Mouse (Mus musculus): ENCODE data around the gene 1600002K03Rik. TPM values are rescaled to one million over a fixed set of nuclear protein-coding genes. Genes with fewer than 3 reads are reported as not detected.

1600002K03Rik gene
- 1.1 TPM for polyA plus RNA-seq (2014; fragmentation: Illumina TruSeq; extraction: RNeasy Lipid Tissue Mini Kit (QIAGEN cat#74804))

DNA sequence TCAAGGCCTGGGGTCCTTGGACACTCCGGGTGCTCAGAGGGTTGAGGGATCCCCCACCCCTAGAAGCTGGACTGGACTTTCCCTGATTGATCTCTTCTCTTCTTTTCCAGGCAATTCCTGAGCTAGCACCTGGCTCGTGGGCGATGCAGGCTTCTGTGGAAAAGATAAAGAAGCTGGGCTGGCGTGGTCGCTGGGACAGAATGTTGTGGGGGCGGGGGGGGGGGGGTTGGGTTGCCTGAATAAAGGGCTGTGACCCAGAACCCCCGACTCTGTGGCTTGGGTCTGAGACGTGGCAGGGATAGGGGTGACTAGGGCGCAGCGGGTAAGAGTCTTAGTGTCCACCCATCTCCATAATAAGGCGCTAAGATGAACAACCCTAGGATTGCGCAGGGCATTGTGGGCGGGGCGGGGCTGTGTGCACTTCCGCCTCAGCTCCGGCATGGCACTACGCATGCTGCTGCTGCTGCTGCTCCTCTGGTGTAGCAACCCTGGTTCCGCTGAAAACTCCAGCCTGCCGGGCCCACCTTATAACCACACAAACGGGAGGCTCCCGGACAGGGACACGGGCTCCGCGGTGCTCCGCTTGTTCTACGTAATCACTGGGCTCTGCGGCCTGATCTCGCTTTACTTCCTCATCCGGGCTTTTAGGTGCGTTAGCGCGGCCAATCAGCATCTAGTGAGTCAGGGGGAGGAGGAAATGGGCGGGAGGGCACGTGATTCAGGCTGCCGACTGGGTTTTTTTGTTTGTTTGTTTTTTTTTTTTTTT is at the start of gene 1600002K03Rik:
TSS of gene 1600002K03Rik (plus strand) at position 418 of the 766 bp plus-strand sequence.

DNA sequence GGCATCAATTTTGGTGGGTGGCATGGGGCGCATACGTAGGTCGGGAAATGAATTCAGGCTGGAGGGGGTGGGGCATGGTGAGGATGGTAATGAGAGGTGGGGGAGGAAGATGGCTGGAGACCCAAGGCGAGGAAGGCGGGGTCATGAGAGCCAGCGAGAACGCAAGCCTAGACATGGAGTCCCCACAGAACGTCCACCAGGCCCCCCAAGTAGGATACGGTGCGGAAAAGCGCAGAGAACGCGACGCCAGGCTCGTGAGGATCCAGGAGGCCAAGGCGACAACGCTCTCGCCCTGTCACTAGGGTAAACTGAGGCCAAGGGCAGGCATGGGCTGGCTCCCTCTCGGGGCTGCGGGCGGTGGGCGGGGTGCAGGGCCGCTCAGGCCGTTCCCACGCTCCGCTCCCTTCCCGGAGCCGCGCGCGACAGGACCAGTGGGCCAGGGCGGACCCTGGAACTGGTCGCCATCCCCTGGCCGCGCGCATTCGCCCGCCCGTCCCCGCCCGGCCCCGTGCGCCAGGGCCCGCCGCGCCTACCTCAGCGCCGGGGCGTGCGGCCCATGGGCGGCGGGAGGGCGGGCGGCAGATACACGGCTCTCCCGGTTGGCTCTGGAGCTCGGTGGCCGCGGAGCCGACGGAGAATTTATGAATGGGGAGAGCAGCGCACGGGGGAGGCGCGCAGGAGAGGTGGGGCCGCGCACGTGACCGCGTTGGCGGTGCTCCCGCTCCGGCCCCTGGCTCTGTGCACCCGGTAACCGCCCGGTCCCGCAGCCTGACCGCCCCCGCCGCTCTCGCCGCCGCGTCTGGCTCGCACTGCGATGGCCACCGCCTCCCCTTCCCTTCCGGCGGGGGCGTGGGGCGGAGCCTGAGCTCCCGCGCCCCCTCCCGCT is 33.9 kb upstream of the 1600002K03Rik start, which contains the start of gene Atp5d:
TSS of gene Atp5d (plus strand) at position 80 of the 886 bp plus-strand sequence.

DNA sequence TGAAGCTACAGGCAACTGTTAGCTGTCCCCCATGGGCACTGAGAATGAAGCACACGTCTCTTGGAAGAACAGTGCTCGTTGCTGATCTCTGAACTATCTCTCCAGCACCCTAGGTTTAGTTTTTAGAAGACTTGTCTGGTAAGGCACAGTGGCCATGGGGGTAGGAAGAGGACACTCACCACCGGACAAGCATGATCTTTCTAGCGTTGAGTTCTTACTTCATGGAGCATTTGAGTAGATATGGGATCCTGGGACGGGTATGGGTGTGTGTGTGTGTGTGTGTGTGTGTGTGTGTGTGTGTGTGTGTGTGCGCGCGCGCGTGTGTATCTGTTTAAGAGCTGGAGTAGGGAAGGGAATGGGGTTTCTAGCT is 32.1 kb upstream of the 1600002K03Rik start, which contains the start of gene Cbarp:
TSS of gene Cbarp (minus strand) at position 170 of the 370 bp plus-strand sequence.

DNA sequence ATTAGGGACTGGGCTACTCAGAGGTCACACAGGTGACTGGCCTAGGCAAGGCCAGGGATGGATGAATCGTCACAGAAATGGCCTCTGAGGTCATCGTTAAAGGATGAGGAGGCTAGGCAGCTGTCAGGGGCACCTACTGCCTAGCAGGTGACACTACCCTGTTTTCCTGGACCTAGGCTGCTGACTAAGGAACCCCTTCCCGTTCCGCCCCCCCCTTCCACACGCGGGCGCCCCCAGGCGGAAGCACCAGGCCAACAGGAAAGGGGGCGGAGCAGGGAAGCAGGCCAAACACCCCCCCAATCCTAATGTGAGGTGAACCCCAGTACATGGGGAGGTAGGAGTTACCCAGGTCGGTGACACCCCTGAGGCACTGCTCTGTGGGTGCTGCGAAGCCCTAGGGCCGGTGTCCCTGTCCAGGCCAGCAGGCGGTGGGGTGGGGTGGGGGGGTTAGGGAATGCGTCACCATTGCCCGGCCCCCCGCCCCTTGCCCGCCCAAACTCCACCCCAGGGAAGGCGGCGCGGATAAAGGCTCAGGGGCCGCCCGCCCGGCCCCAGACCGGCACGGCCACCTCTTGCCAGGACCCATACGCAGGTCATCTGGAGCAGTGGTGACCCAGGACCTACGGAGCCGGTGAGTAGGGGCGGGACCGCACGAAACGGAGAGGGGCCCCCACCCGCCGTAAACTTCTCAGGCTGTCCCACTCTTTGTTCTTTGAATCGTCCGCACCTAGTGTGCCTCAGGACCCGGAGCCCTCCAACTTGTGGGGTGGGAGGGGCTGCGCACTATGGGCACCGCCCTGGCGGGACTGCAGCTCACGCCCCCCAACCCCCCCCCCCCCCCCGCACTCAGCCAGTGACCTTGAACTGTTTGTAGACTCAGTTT is 24.8 kb upstream of the 1600002K03Rik start, which contains the start of gene Midn:
TSS of gene Midn (plus strand) at position 554 of the 883 bp plus-strand sequence.

DNA sequence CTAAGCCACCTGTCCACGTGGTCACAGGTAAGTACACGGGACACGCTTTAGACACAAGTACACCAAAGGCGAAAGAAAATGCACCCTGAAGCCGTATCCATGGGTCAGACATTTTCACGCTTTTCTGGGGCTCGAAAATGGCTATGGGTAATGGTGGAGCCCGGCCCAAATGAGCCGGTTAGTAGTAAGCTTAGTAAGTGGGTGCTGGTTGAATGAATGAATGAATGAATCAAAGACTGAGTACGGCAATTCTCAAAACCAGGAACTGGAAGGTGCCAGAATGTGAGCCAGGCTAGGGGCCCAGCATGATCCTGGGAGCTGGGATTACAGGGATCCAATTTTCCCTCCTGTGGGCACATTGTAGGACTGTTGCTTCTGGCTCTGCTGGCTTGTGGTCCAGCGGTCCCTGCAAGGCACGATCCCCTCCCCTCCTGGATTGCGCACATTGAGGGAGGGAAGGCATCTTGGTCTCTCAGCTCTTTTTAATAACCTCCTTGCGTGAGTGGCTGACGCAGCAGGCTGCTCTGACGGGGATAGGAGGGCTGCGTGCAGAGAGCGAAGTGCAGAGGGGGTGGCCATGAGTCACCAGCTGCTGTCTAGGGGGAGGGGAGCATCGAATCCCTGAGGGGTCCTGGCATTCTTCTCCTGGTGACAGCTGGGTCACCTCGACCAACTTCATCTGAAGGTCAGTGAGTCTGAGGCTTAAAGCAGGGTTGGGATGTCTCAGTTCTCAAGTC is 7.2 kb upstream of the 1600002K03Rik start, which contains the start of gene Cirbp:
TSS of gene Cirbp (plus strand) at position 594 of the 737 bp plus-strand sequence.

DNA sequence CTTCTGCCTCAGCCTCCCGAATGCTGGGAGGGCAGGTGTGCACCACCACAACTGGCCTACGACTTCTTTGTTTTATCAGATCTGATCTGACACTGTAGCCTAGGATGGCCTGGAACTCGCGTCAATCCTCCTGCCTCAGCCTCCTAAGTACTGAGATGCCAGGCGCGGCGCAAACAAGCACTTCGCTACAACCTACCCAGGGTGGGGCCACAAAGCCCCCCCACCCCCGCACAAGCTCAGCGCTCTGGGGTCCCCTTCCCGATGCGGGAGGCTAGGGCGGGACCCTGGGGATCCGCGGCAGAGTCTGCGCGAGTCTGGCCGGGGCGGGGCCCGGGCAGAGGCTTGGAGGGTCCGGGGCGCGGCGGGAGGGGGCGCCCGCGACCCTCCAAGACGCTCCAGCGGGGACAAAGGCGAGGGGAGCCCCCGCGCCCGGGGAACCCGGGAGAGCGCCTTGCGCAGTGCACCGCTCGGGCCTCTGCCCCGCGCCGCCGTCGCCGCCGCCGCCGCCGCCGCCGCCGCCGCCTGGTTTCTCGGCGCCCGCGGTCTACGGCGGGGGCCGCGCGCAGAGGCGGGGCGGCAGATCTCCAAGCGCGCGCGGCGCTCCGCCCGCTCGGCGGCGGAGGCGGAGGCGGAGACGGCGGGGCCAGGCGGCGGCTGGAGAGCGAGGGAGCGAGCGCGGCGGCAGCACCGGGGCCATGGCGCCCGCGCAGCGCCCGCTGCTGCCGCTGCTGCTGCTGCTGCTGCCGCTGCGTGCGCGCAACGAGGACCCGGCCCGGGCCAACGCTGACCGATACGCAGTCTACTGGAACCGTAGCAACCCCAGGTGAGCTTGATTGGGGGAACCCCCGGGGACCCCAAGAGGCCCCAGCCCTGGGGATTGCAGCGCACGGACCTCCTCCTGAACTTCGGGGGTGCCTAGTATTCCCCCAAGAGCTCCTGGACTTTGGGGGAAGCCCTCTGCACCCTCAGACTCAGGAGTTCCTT is 6.6 kb downstream of the 1600002K03Rik start, which contains the start of gene Efna2:
TSS of gene Efna2 (plus strand) at position 415 of the 984 bp plus-strand sequence.

Other genes starting within 250 kb of the 1600002K03Rik start
- gene Arid3a, start 245.9 kb upstream of the 1600002K03Rik start, polyA plus RNA-seq (2014; fragmentation: Illumina TruSeq; extraction: RNeasy Lipid Tissue Mini Kit (QIAGEN cat#74804)) = 3.3 TPM
- 1.2 TPM for gene Wdr18, start 212.8 kb upstream of the 1600002K03Rik start, polyA plus RNA-seq (2014; fragmentation: Illumina TruSeq; extraction: RNeasy Lipid Tissue Mini Kit (QIAGEN cat#74804))
- not detected for gene Grin3b, start 202.2 kb upstream of the 1600002K03Rik start, polyA plus RNA-seq (2014; fragmentation: Illumina TruSeq; extraction: RNeasy Lipid Tissue Mini Kit (QIAGEN cat#74804))
- gene Tmem259, start 188.6 kb upstream of the 1600002K03Rik start, polyA plus RNA-seq (2014; fragmentation: Illumina TruSeq; extraction: RNeasy Lipid Tissue Mini Kit (QIAGEN cat#74804)) = not detected
- 10.0 TPM for gene Cnn2, start 184.4 kb upstream of the 1600002K03Rik start, polyA plus RNA-seq (2014; fragmentation: Illumina TruSeq; extraction: RNeasy Lipid Tissue Mini Kit (QIAGEN cat#74804))
- 0.14 TPM for gene Abca7, start 176.4 kb upstream of the 1600002K03Rik start, polyA plus RNA-seq (2014; fragmentation: Illumina TruSeq; extraction: RNeasy Lipid Tissue Mini Kit (QIAGEN cat#74804))
- gene Arhgap45, start 156.3 kb upstream of the 1600002K03Rik start, polyA plus RNA-seq (2014; fragmentation: Illumina TruSeq; extraction: RNeasy Lipid Tissue Mini Kit (QIAGEN cat#74804)) = not detected
- 0.51 TPM for gene Polr2e, start 133.1 kb upstream of the 1600002K03Rik start, polyA plus RNA-seq (2014; fragmentation: Illumina TruSeq; extraction: RNeasy Lipid Tissue Mini Kit (QIAGEN cat#74804))
- 21.6 TPM for gene Gpx4, start 125.8 kb upstream of the 1600002K03Rik start, polyA plus RNA-seq (2014; fragmentation: Illumina TruSeq; extraction: RNeasy Lipid Tissue Mini Kit (QIAGEN cat#74804))
- 0.29 TPM for gene Sbno2, start 67.4 kb upstream of the 1600002K03Rik start, polyA plus RNA-seq (2014; fragmentation: Illumina TruSeq; extraction: RNeasy Lipid Tissue Mini Kit (QIAGEN cat#74804))
- 4.8 TPM for gene Stk11, start 57.1 kb upstream of the 1600002K03Rik start, polyA plus RNA-seq (2014; fragmentation: Illumina TruSeq; extraction: RNeasy Lipid Tissue Mini Kit (QIAGEN cat#74804))
- gene Atp5d, start 34.3 kb upstream of the 1600002K03Rik start, polyA plus RNA-seq (2014; fragmentation: Illumina TruSeq; extraction: RNeasy Lipid Tissue Mini Kit (QIAGEN cat#74804)) = 0.34 TPM
- gene Cbarp, start 32.1 kb upstream of the 1600002K03Rik start, polyA plus RNA-seq (2014; fragmentation: Illumina TruSeq; extraction: RNeasy Lipid Tissue Mini Kit (QIAGEN cat#74804)) = not detected
- 10.3 TPM for gene Midn, start 24.7 kb upstream of the 1600002K03Rik start, polyA plus RNA-seq (2014; fragmentation: Illumina TruSeq; extraction: RNeasy Lipid Tissue Mini Kit (QIAGEN cat#74804))
- gene Cirbp, start 7.0 kb upstream of the 1600002K03Rik start, polyA plus RNA-seq (2014; fragmentation: Illumina TruSeq; extraction: RNeasy Lipid Tissue Mini Kit (QIAGEN cat#74804)) = 34.8 TPM
- 5.3 TPM for gene Efna2, start 6.5 kb downstream of the 1600002K03Rik start, polyA plus RNA-seq (2014; fragmentation: Illumina TruSeq; extraction: RNeasy Lipid Tissue Mini Kit (QIAGEN cat#74804))
- 5.4 TPM for gene Mum1, start 53.5 kb downstream of the 1600002K03Rik start, polyA plus RNA-seq (2014; fragmentation: Illumina TruSeq; extraction: RNeasy Lipid Tissue Mini Kit (QIAGEN cat#74804))
- 1.1 TPM for gene Ndufs7, start 76.2 kb downstream of the 1600002K03Rik start, polyA plus RNA-seq (2014; fragmentation: Illumina TruSeq; extraction: RNeasy Lipid Tissue Mini Kit (QIAGEN cat#74804))
- gene Gamt, start 88.1 kb downstream of the 1600002K03Rik start, polyA plus RNA-seq (2014; fragmentation: Illumina TruSeq; extraction: RNeasy Lipid Tissue Mini Kit (QIAGEN cat#74804)) = not detected
- gene Dazap1, start 88.5 kb downstream of the 1600002K03Rik start, polyA plus RNA-seq (2014; fragmentation: Illumina TruSeq; extraction: RNeasy Lipid Tissue Mini Kit (QIAGEN cat#74804)) = 25.0 TPM
- gene Rps15, start 119.5 kb downstream of the 1600002K03Rik start, polyA plus RNA-seq (2014; fragmentation: Illumina TruSeq; extraction: RNeasy Lipid Tissue Mini Kit (QIAGEN cat#74804)) = not detected
- not detected for gene Apc2, start 123.0 kb downstream of the 1600002K03Rik start, polyA plus RNA-seq (2014; fragmentation: Illumina TruSeq; extraction: RNeasy Lipid Tissue Mini Kit (QIAGEN cat#74804))
- 1.1 TPM for gene 2310011J03Rik, start 147.6 kb downstream of the 1600002K03Rik start, polyA plus RNA-seq (2014; fragmentation: Illumina TruSeq; extraction: RNeasy Lipid Tissue Mini Kit (QIAGEN cat#74804))
- not detected for gene Pcsk4, start 156.6 kb downstream of the 1600002K03Rik start, polyA plus RNA-seq (2014; fragmentation: Illumina TruSeq; extraction: RNeasy Lipid Tissue Mini Kit (QIAGEN cat#74804))
- gene Reep6, start 157.0 kb downstream of the 1600002K03Rik start, polyA plus RNA-seq (2014; fragmentation: Illumina TruSeq; extraction: RNeasy Lipid Tissue Mini Kit (QIAGEN cat#74804)) = not detected
- gene Adamtsl5, start 175.5 kb downstream of the 1600002K03Rik start, polyA plus RNA-seq (2014; fragmentation: Illumina TruSeq; extraction: RNeasy Lipid Tissue Mini Kit (QIAGEN cat#74804)) = not detected
- gene Plk5, start 183.5 kb downstream of the 1600002K03Rik start, polyA plus RNA-seq (2014; fragmentation: Illumina TruSeq; extraction: RNeasy Lipid Tissue Mini Kit (QIAGEN cat#74804)) = not detected
- gene Mex3d, start 214.7 kb downstream of the 1600002K03Rik start, polyA plus RNA-seq (2014; fragmentation: Illumina TruSeq; extraction: RNeasy Lipid Tissue Mini Kit (QIAGEN cat#74804)) = 29.8 TPM
- gene Mbd3, start 226.6 kb downstream of the 1600002K03Rik start, polyA plus RNA-seq (2014; fragmentation: Illumina TruSeq; extraction: RNeasy Lipid Tissue Mini Kit (QIAGEN cat#74804)) = not detected
- not detected for gene Uqcr11, start 233.9 kb downstream of the 1600002K03Rik start, polyA plus RNA-seq (2014; fragmentation: Illumina TruSeq; extraction: RNeasy Lipid Tissue Mini Kit (QIAGEN cat#74804))

Measured in ovary, adult 10 weeks (tissue).